Mouse (Mus musculus) spleen, adult 2 months (tissue): Measurements from ENCODE around the gene Ppp4r3a. TPM values are rescaled to one million over a fixed set of nuclear protein-coding genes. Genes with fewer than 3 reads are reported as not detected.

Experiments
- DNase-seq, 2 experiments: peaks; one replicate each; pipeline versions ENCODE4 v3.0.0 to v3.0.0-alpha.2; 2012 to 2021; ENCODE audit warnings: low spot score in 2 of 2, low read depth in 1 of 2
- H3K27ac ChIP-seq: fragments of 200-500 bp; 2 replicates; pipeline ENCODE4 v1.5.1; 2012; ENCODE audit warnings: low read length, inconsistent platforms; ENCODE audit not compliant: insufficient read depth
- H3K27me3 ChIP-seq: fragments of 200-500 bp; 2 replicates; pipeline ENCODE4 v1.6.1; 2012; ENCODE audit warnings: mild to moderate bottlenecking, moderate library complexity, low read length, inconsistent platforms; ENCODE audit not compliant: control insufficient read depth, insufficient read depth
- H3K36me3 ChIP-seq: fragments of 200-500 bp; 2 replicates; pipeline ENCODE4 v1.6.1; 2012; ENCODE audit warnings: mild to moderate bottlenecking, low read length, inconsistent platforms; ENCODE audit not compliant: control insufficient read depth, insufficient read depth
- H3K4me1 ChIP-seq: fragments of 200-500 bp; 2 replicates; pipeline ENCODE4 v1.6.1; 2011; ENCODE audit warnings: inconsistent platforms; ENCODE audit not compliant: control insufficient read depth, insufficient read depth, insufficient read length
- H3K4me3 ChIP-seq: fragments of 200-500 bp; 2 replicates; pipeline ENCODE4 v1.5.1; 2011; ENCODE audit warnings: mild to moderate bottlenecking, inconsistent platforms; ENCODE audit not compliant: insufficient read depth, insufficient read length; ENCODE audit errors: extremely low read depth
- CTCF ChIP-seq: fragments of 200-500 bp; IDR thresholded peaks from 2 replicates; pipeline ENCODE4 v1.5.1; 2011; ENCODE audit warnings: mild to moderate bottlenecking, inconsistent platforms; ENCODE audit not compliant: insufficient read depth, insufficient read length, insufficient replicate concordance; ENCODE audit errors: extremely low read depth
- POLR2A ChIP-seq: fragments of 200-500 bp; IDR thresholded peaks from 2 replicates; pipeline ENCODE4 v1.6.1; 2011; ENCODE audit warnings: low read depth, low read length, inconsistent platforms
- WGBS: fragments of 180-500 bp; shearing (Covaris S2); methylation state at CpG from one replicate; pipeline ENCODE4 v1.1.7; 2018; 5-methylcytosine and 5-hydroxymethylcytosine counted together
- polyA plus RNA-seq: library from polyadenylated mRNA; depleted of rRNA; stranded (reverse); fragments of >200 nt; gene quantifications from 2 replicates; pipeline ENCODE4 v1.2.3, GENCODE M21; 2012

Gene Ppp4r3a
- polyA plus RNA-seq, 1 experiment = 10.9 TPM

DNA sequence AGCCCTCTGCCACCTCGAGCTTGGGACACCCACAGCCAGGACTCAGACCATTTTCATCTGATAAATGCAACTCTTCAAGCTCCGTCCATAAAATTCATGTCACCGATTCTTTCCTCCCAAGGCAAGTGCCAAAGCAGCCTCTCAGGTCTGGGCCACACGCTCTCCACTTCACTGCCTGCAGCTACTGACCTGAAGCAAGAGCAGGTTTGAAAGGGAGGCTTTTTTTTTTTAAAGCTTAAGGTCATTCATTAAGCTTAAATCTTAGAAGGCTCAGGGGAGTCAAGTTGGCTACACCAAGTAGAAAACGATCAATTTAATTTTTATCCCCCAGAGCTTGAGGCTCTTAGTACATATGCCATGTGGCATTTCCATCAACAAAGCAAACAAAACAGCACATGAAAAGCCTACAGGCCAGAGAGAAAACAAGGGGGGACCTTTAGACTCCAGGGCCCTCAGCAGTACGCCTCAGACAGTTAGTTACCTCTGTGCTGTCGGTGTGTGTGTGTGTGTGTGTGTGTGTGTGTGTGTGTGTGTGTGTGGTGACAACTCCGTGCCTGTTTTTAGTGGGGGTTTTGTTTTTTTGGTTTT, 70.3 kb downstream of the Ppp4r3a start:
- H3K4me1 ChIP-seq = peaks cover 72% of the 10 kb centered on the region; the same call in 1 of the 2 replicates

DNA sequence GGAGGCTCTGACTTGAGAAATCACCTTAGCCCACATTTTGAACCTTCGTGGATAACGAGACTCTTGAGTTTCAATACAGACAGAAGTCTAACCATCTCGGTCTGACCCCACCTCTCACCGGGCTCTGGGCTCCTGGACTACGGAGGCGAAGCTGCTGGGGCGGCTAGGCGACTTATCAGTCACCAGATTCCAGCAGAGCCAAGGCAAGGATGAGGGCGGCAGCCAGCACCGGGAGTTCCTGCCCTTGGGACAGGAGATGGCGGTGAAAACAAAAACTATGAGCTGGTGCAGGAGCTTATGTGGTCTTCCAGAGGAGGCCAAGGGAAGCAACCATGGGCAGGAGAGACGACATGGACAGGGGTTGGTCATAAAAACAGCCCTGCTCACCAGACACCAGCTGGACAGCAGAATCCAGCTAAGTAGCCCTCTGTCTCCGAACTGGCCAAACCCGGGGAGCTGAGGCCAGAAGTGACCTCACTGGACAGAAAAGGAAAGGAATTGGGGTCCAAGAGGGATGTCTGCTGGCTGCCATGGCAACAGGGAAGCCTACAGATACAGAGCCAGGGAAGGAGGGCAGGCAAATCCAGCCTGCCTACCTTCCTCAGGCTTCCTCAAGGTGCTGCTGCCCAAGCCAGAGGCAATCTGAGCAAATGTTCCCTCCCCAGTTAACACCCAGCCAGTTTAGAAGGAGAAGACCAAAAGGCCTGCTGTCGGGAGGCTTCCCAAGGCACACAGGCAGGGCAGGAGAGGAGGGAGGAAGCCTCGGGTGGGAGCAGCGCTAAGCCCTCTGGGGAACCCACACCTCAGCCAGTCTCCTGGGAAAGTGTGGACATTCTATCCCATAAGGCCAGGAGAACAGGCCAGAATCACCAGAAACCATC, 71.1 kb downstream of the Ppp4r3a start:
- Histone ChIP-seq H3K4me3 (no peak overlapping the region), H3K27me3 (no peaks in the 10 kb centered on the region), H3K4me1 (peaks cover 74% of the 10 kb centered on the region; the same call in 1 of the 2 replicates), H3K36me3 (no peaks in the 10 kb centered on the region), H3K27ac (peak overlapping the region; percentile 35)
- TF ChIP-seq CTCF (no peak), POLR2A (no peak)
- WGBS = 80% methylated on average over 17 of the region's 17 CpGs
- no peak for DNase-seq

More for the DNA sequence above, 70.3 kb downstream of the Ppp4r3a start:
- Histone ChIP-seq H3K4me3 (no peak overlapping the region), H3K27ac (peak overlapping the region; percentile 35; the same call in 1 of the 2 replicates), H3K36me3 (no peaks in the 10 kb centered on the region), H3K27me3 (no peaks in the 10 kb centered on the region)
- no peak for DNase-seq
- 76% methylated on average over 8 of the region's 8 CpGs for WGBS
- TF ChIP-seq POLR2A (no peak), CTCF (no peak)

DNA sequence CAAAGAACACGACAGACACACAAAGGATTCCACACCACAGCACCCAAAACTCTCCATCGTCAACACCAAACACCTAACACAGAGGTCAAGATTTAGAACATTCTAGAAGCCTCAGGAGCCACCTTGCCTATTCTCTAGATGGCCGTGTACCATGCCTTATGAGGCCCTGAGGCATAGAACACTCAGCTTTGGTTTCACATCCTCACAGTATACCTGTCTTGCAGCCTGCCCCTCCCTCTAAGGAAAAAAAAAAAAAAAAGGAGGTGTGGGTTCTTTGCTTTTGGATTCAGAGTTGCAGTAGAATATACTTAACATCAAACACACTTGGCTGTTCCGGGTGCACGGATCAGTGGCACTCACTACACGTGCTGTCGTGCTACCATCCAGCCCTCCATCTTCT, 72.5 kb downstream of the Ppp4r3a start:
- H3K36me3 ChIP-seq = no peaks in the 10 kb centered on the region
- peaks cover 76% of the 10 kb centered on the region; the same call in 1 of the 2 replicates for H3K4me1 ChIP-seq
- no peaks in the 10 kb centered on the region for H3K27me3 ChIP-seq
- peak overlapping the region; percentile 62 for H3K27ac ChIP-seq
- TF ChIP-seq POLR2A (no peak), CTCF (no peak)
- 71% methylated on average over 7 of the region's 7 CpGs for WGBS
- no peak overlapping the region for H3K4me3 ChIP-seq
- no peak for DNase-seq

DNA sequence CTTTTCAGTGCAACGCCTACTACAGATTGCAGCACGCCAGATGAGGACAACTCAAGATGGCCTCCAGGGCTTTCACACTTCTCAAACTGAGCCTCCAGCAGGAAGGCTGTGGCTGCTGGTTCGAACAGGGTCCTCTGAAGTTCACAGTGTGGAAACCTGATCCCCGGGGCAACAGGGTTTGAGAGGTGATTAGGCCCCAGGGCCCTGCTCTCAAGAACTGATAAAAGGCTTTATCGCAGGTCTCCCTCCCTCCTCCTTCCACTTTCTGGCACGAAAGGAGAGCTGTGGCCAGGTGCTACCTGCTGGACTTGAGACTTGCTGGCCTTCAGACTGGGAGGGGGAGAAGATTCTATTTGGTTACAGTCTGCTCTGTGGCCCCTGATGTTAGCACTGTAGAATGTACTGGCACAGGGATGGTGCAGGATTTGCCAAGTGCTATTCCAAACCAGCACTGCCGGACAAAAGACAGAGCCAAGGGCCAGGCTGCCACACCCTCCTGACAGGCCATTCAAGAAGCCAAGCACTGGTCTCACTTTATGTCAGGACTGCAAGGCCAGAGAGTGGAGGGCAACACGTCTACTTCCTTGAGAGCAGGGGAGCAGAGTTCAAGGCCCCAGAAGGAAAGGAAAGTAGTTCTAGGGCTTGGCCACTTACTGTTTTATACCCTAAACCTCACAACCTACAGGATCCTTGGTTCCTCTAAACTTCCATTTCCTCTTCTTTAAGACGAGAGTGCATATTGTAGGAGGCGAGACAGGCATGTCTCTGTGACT, 73.2 kb downstream of the Ppp4r3a start:
- TF ChIP-seq CTCF (no peak), POLR2A (no peak)
- H3K4me1 ChIP-seq = peaks cover 81% of the 10 kb centered on the region; the same call in 1 of the 2 replicates
- H3K27me3 ChIP-seq = no peaks in the 10 kb centered on the region
- H3K4me3 ChIP-seq = no peak overlapping the region
- WGBS = 62% methylated on average over 10 of the region's 10 CpGs
- no peaks in the 10 kb centered on the region for H3K36me3 ChIP-seq
- peak overlapping the region; percentile 56 for H3K27ac ChIP-seq
- no peak for DNase-seq

DNA sequence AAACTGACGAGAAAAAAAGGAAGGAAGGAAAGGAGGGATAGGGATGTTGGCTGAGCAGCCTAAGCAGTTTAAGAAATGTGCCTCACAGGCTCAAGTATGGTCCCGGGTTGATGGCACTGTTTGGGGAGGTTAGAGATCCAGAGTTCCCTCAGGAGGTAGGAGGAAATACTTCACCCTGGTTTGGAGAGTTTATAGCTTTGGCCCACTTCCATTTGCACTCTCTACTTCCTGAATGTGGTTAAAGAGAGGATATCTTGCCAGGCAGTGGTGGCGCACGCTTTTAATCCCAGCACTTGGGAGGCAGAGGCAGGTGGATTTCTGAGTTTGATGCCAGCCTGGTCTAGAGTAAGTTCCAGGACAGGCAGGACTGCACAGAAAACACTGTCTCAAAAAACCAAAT, 74.3 kb downstream of the Ppp4r3a start:
- Histone ChIP-seq H3K36me3 (no peaks in the 10 kb centered on the region), H3K27ac (peak overlapping the region; percentile 10; the same call in 1 of the 2 replicates), H3K27me3 (no peaks in the 10 kb centered on the region), H3K4me3 (no peak overlapping the region), H3K4me1 (peaks cover 81% of the 10 kb centered on the region; the same call in 1 of the 2 replicates)
- WGBS = 55% methylated on average over 4 of the region's 4 CpGs
- TF ChIP-seq POLR2A = no peak
- no peak for TF ChIP-seq CTCF
- no peak for DNase-seq

DNA sequence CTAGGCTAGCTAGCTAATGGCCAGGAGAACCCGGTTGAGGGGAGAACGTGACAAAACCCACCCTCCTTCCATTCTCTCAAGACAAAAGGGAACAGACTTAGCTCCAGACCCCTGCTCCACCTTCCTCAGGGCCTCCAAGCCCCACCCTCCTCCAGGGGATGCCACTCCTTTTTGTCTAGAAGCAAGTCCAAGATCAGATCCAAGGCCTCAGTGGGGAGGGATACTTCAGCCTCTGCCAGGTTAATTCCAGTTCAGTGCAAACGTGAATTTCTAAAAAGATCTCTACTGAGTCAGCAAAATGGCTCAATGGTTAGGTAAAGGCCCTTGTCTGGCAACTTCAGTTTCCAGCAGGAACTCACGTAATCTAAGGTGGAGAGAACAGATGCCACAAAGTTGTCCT, 74.9 kb downstream of the Ppp4r3a start:
- Histone ChIP-seq H3K27ac (peak overlapping the region; percentile 91), H3K4me1 (peaks cover 80% of the 10 kb centered on the region; the same call in 1 of the 2 replicates), H3K27me3 (no peaks in the 10 kb centered on the region), H3K36me3 (no peaks in the 10 kb centered on the region), H3K4me3 (no peak overlapping the region)
- 77% methylated on average over 4 of the region's 4 CpGs for WGBS
- no peak for TF ChIP-seq CTCF
- no peak for TF ChIP-seq POLR2A
- DNase-seq = no peak
